Mouse (Mus musculus) ES-Bruce4 (cell line): ENCODE measurements around the gene Tbcd.

ENCODE experiments used
- CTCF ChIP-seq: IDR thresholded peaks from one replicate; pipeline ENCODE4 v1.8.1; 2011; ENCODE audit warnings: low read depth, low read length
- EP300 ChIP-seq: IDR thresholded peaks from 2 replicates; pipeline ENCODE4 v1.6.1; 2011; ENCODE audit warnings: low read depth, low read length; ENCODE audit not compliant: insufficient read depth
- POLR2A ChIP-seq: IDR thresholded peaks from one replicate; pipeline ENCODE4 v1.8.1; 2011; ENCODE audit warnings: low read length; ENCODE audit not compliant: insufficient read depth

GRCm38 (mm10) chr11:121616501-121616900 is 164.8 kb downstream of the Tbcd start:
- TF ChIP-seq CTCF (no peak), EP300 (no peak), POLR2A (no peak)
